Mouse (Mus musculus) liver, adult 2 months (tissue): Measurements from ENCODE around the gene Pcgf3. TPM values are rescaled to one million over a fixed set of nuclear protein-coding genes. Genes with fewer than 3 reads are reported as not detected.

Source experiments
- DNase-seq: peaks from one replicate; pipeline ENCODE4 v3.0.0-alpha.2; 2011; ENCODE audit warnings: low read depth, low spot score; ENCODE audit errors: extremely low read depth
- H3K27ac ChIP-seq: fragments of 200-500 bp; replicated peaks from 2 replicates; pipeline ENCODE4 v1.5.1; 2012; ENCODE audit warnings: low read depth, mild to moderate bottlenecking, control low read depth, inconsistent platforms, low read length; ENCODE audit not compliant: insufficient read depth
- H3K27me3 ChIP-seq: fragments of 200-500 bp; 2 replicates; pipeline ENCODE4 v1.6.1; 2012; ENCODE audit warnings: mild to moderate bottlenecking, moderate library complexity, low read length, inconsistent platforms; ENCODE audit not compliant: control insufficient read depth, insufficient read depth
- H3K36me3 ChIP-seq: fragments of 200-500 bp; 2 replicates; pipeline ENCODE4 v1.6.1; 2012; ENCODE audit warnings: low read length, inconsistent platforms; ENCODE audit not compliant: control insufficient read depth, insufficient read depth
- H3K4me1 ChIP-seq: fragments of 200-500 bp; 2 replicates; pipeline ENCODE4 v1.6.1; 2011; ENCODE audit warnings: low read length; ENCODE audit not compliant: control insufficient read depth, insufficient read depth
- H3K4me3 ChIP-seq: fragments of 200-500 bp; 2 replicates; pipeline ENCODE4 v1.5.1; 2011; ENCODE audit warnings: low read depth, mild to moderate bottlenecking, control low read depth, low read length, moderate library complexity; ENCODE audit not compliant: insufficient read depth
- H3K79me2 ChIP-seq: fragments of 200-500 bp; 2 replicates; pipeline ENCODE4 v1.6.1; 2012; ENCODE audit warnings: inconsistent platforms, mild to moderate bottlenecking, low read length, moderate library complexity; ENCODE audit not compliant: control insufficient read depth, insufficient read depth
- H3K9ac ChIP-seq: fragments of 200-500 bp; 2 replicates; pipeline ENCODE4 v1.6.1; 2012; ENCODE audit warnings: low read depth, mild to moderate bottlenecking, control low read depth, inconsistent platforms, low read length
- CTCF ChIP-seq: fragments of 200-500 bp; IDR thresholded peaks from 2 replicates; pipeline ENCODE4 v1.5.1; 2011; ENCODE audit warnings: low read depth, low read length, control low read depth
- POLR2A ChIP-seq: fragments of 200-500 bp; IDR thresholded peaks from 2 replicates; pipeline ENCODE4 v1.6.1; 2011; ENCODE audit warnings: low read length, control low read depth; ENCODE audit not compliant: insufficient read depth; ENCODE audit errors: extremely low read depth
- WGBS: fragments of 180-500 bp; shearing (Covaris S2); methylation state at CpG from one replicate; pipeline ENCODE4 v1.1.7; 2018; 5-methylcytosine and 5-hydroxymethylcytosine counted together
- polyA plus RNA-seq: library from polyadenylated mRNA; depleted of rRNA; stranded (reverse); fragments of >200 nt; gene quantifications from 2 replicates; pipeline ENCODE4 v1.2.3, GENCODE M21; 2012; rRNA removed
- total RNA-seq: library from RNA; depleted of rRNA; stranded (reverse); fragments of >200 nt; gene quantifications from 2 replicates; pipeline ENCODE4 v1.2.3, GENCODE M21; 2014; rRNA removed

The Pcgf3 gene
- total RNA-seq: 11.4 and 13.3 TPM in 2 replicates
- 4.5 and 5.6 TPM in 2 replicates for polyA plus RNA-seq

- peak within 1 kb of the TSS; percentile 80 for H3K27ac ChIP-seq
- H3K4me1 ChIP-seq: peaks cover 17% of the 10 kb centered on the region
- peak; percentile 87 for DNase-seq
- WGBS: under 1% methylated on average over 57 of the region's 62 CpGs
- H3K9ac ChIP-seq: peak within 1 kb of the TSS; percentile 92
- H3K27me3 ChIP-seq: no peaks in the 10 kb centered on the region
- peak within 1 kb of the TSS; percentile 99 for H3K4me3 ChIP-seq
- H3K36me3 ChIP-seq: no peaks in the 10 kb centered on the region
- peak; percentile 73 for TF ChIP-seq POLR2A
- no peak for TF ChIP-seq CTCF
- H3K79me2 ChIP-seq: peaks cover 31% of the 10 kb centered on the region
These were observed at the start of gene Pcgf3 for GRCm38 (mm10) chr5:108461082-108462065. Pcgf3 (plus strand) TSS chr5:108461232.

- Histone ChIP-seq H3K27ac (no peak overlapping the region), H3K4me3 (no peak overlapping the region), H3K36me3 (no peaks in the 10 kb centered on the region), H3K79me2 (no peaks in the 10 kb centered on the region), H3K4me1 (no peaks in the 10 kb centered on the region), H3K9ac (no peak overlapping the region), H3K27me3 (no peaks in the 10 kb centered on the region)
- TF ChIP-seq CTCF: no peak
- no peak for DNase-seq
- 81% methylated on average over 2 of the region's 2 CpGs for WGBS
These were observed 46.3 kb upstream of the Pcgf3 start for GRCm38 (mm10) chr5:108414711-108415110.

GRCm38 (mm10) chr5:108422741-108423140 lies 38.3 kb upstream of the Pcgf3 start:
- TF ChIP-seq CTCF (no peak), POLR2A (no peak)
- Histone ChIP-seq H3K4me1 (peaks cover 6% of the 10 kb centered on the region), H3K4me3 (no peak overlapping the region), H3K36me3 (no peaks in the 10 kb centered on the region), H3K79me2 (no peaks in the 10 kb centered on the region), H3K27ac (no peak overlapping the region), H3K27me3 (no peaks in the 10 kb centered on the region), H3K9ac (no peak overlapping the region)
- 81% methylated on average over 3 of the region's 3 CpGs for WGBS
- DNase-seq: no peak

- Histone ChIP-seq H3K9ac (no peak overlapping the region), H3K27ac (no peak overlapping the region), H3K4me1 (peaks cover 6% of the 10 kb centered on the region), H3K79me2 (no peaks in the 10 kb centered on the region), H3K4me3 (no peak overlapping the region), H3K27me3 (no peaks in the 10 kb centered on the region), H3K36me3 (no peaks in the 10 kb centered on the region)
- WGBS: 87% methylated on average over 2 of the region's 2 CpGs
- no peak for DNase-seq
- TF ChIP-seq POLR2A: no peak
- no peak for TF ChIP-seq CTCF
These were observed 37.6 kb upstream of the Pcgf3 start for GRCm38 (mm10) chr5:108423427-108423826.

- no peak overlapping the region for H3K4me3 ChIP-seq
- H3K79me2 ChIP-seq: no peaks in the 10 kb centered on the region
- no peak overlapping the region for H3K27ac ChIP-seq
- DNase-seq: peak; percentile 42
- peaks cover 3% of the 10 kb centered on the region for H3K4me1 ChIP-seq
- TF ChIP-seq POLR2A (no peak), CTCF (peak; percentile 69; the same call in 1 of the 2 replicates)
- no peaks in the 10 kb centered on the region for H3K27me3 ChIP-seq
- no peak overlapping the region for H3K9ac ChIP-seq
- H3K36me3 ChIP-seq: peaks cover 13% of the 10 kb centered on the region
- WGBS: 22% methylated on average over 1 of the region's 1 CpGs
These were observed 33.8 kb upstream of the Pcgf3 start for GRCm38 (mm10) chr5:108427186-108427585.

GRCm38 (mm10) chr5:108431196-108431595 lies 29.8 kb upstream of the Pcgf3 start:
- H3K9ac ChIP-seq: no peak overlapping the region
- WGBS: 43% methylated on average over 6 of the region's 6 CpGs
- H3K27ac ChIP-seq: no peak overlapping the region
- peaks cover 8% of the 10 kb centered on the region; the same call in 1 of the 2 replicates for H3K79me2 ChIP-seq
- H3K4me1 ChIP-seq: peaks cover 10% of the 10 kb centered on the region
- no peak for TF ChIP-seq CTCF
- TF ChIP-seq POLR2A: no peak
- DNase-seq: peak; percentile 37
- peaks cover 13% of the 10 kb centered on the region for H3K36me3 ChIP-seq
- no peak overlapping the region for H3K4me3 ChIP-seq
- no peaks in the 10 kb centered on the region for H3K27me3 ChIP-seq
